Mouse (Mus musculus) heart, embryonic 16.5 days (tissue): ENCODE data around the gene Vstm4. TPM values are rescaled to one million over a fixed set of nuclear protein-coding genes. Genes with fewer than 3 reads are reported as not detected.

Source experiments
- ATAC-seq: fragments of 200-750 bp; cut with Nextera tagmentation; replicated peaks from 2 replicates; pipeline ENCODE4 v1.8.0; 2017; ENCODE audit warnings: moderate number of reproducible peaks; ENCODE audit not compliant: insufficient read depth, low FRiP score; ENCODE audit errors: extremely low read depth
- H3K27ac ChIP-seq: fragments of 300-500 bp; sonication (generic); 2 replicates; pipeline ENCODE4 v1.5.1; 2014; ENCODE audit warnings: mild to moderate bottlenecking, low read length, control low read depth, moderate library complexity
- H3K27me3 ChIP-seq: fragments of 300-500 bp; sonication (generic); 2 replicates; pipeline ENCODE4 v1.6.1; 2014; ENCODE audit warnings: low read length, mixed read lengths; ENCODE audit not compliant: control insufficient read depth, insufficient read depth
- H3K36me3 ChIP-seq: fragments of 300-500 bp; sonication (generic); 2 replicates; pipeline ENCODE4 v1.6.1; 2014; ENCODE audit not compliant: control insufficient read depth, insufficient read depth
- H3K4me1 ChIP-seq: fragments of 300-500 bp; sonication (generic); 2 replicates; pipeline ENCODE4 v1.6.1; 2014; ENCODE audit warnings: low read length, mixed read lengths; ENCODE audit not compliant: control insufficient read depth, insufficient read depth
- H3K4me2 ChIP-seq: fragments of 300-500 bp; sonication (generic); 2 replicates; pipeline ENCODE4 v1.6.1; 2014; ENCODE audit warnings: low read depth, mild to moderate bottlenecking, control low read depth, low read length
- H3K4me3 ChIP-seq: fragments of 300-500 bp; sonication (generic); 2 replicates; pipeline ENCODE4 v1.5.1; 2014; ENCODE audit warnings: mild to moderate bottlenecking, control low read depth, low read length
- H3K9ac ChIP-seq: fragments of 300-500 bp; sonication (generic); 2 replicates; pipeline ENCODE4 v1.6.1; 2014; ENCODE audit warnings: low read length, control low read depth
- H3K9me3 ChIP-seq: fragments of 300-500 bp; sonication (generic); replicated peaks from 2 replicates; pipeline ENCODE4 v1.6.1; 2016; ENCODE audit warnings: low read length; ENCODE audit not compliant: control insufficient read depth
- WGBS: fragments of 180-500 bp; shearing (Covaris S2); extraction: QIAGEN DNeasy Blood & Tissue Kit; methylation state at CpG from one replicate; pipeline ENCODE4 v1.1.7; 2014; 5-methylcytosine and 5-hydroxymethylcytosine counted together
- polyA plus RNA-seq: library from polyadenylated mRNA; unstranded; fragments of >200 nt; fragmentation: Nextera tagmentation; extraction: Ambion mirVana; gene quantifications from 2 replicates; pipeline ENCODE4 v1.2.1, GENCODE M21; 2015

Vstm4 gene
- polyA plus RNA-seq, 1 experiment from 2014 or later = 24.1 TPM

DNA sequence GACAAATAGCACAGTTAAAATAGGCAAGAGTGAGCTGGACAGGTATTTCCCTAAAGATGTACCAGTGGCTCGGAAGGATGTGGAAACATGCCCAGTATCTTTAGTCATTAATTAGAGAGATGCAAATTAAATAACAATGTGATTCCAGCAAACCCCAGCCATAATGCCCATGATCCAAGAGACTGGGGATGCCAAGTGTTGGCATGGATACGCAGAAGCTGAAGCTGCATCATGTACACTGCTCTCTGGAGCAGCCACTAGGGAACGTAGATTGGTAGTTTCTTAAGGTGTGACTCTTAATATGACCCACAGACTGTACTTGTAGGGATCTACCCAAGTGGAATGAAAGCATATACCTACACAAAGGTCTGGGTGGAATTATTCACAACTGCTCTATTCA lies 50.0 kb downstream of the Vstm4 start:
- H3K4me2 ChIP-seq = no peak overlapping the region
- H3K9me3 ChIP-seq = no peaks in the 10 kb centered on the region
- no peak for ATAC-seq
- no peak overlapping the region for H3K27ac ChIP-seq
- H3K27me3 ChIP-seq = no peaks in the 10 kb centered on the region
- 92% methylated on average over 3 of the region's 3 CpGs for WGBS
- H3K9ac ChIP-seq = no peak overlapping the region
- H3K4me3 ChIP-seq = no peak overlapping the region
- peaks cover 3% of the 10 kb centered on the region; the same call in 1 of the 2 replicates for H3K4me1 ChIP-seq
- no peaks in the 10 kb centered on the region; the same call in 1 of the 2 replicates for H3K36me3 ChIP-seq

DNA sequence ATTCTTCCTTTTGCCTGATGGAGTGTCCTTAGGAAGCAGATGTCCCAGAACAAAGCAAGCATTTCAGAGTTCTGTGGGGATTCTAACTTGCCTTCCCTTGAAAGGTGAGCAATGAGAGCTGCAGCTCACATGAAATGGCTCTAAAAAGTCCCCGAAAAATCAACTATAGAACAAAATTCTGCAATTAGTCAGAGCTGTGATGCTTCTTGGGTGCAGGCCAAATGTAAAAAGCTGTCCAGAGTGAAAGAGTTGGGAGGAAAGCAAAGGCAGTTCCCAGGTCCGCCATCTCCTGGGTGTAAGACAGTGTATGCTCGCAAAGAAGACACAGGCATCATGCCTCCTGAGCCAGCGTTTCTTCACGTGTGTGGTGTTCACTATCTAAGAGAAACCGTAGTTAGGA lies 52.6 kb downstream of the Vstm4 start:
- H3K4me3 ChIP-seq = no peak overlapping the region
- no peaks in the 10 kb centered on the region for H3K4me1 ChIP-seq
- H3K27me3 ChIP-seq = no peaks in the 10 kb centered on the region
- H3K36me3 ChIP-seq = no peaks in the 10 kb centered on the region
- no peak overlapping the region for H3K4me2 ChIP-seq
- H3K9me3 ChIP-seq = no peaks in the 10 kb centered on the region
- no peak overlapping the region for H3K9ac ChIP-seq
- WGBS = 83% methylated on average over 6 of the region's 6 CpGs
- ATAC-seq = no peak
- no peak overlapping the region for H3K27ac ChIP-seq

DNA sequence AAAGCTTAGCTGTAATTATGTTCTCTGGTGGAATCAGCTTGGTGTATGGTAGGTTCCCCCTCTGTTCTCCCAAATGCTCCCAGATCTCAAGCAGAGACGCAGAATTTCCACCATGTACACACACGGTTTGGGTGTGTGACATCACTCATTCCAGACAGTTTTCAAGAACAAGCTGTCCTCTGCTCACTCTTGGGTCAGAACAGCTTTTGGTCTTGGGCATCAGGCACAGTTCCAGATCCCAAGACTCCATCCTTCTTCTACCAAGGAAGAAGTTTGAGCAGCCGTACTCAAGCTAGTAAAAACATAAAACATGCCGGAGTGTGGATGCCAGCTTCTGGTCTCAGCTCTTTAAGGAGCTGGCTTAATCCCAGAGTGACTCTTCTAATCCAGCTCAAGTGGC lies 54.6 kb downstream of the Vstm4 start:
- Histone ChIP-seq H3K9me3 (no peaks in the 10 kb centered on the region), H3K4me3 (no peak overlapping the region), H3K9ac (no peak overlapping the region), H3K27ac (no peak overlapping the region), H3K4me2 (no peak overlapping the region), H3K27me3 (no peaks in the 10 kb centered on the region), H3K36me3 (no peaks in the 10 kb centered on the region), H3K4me1 (no peaks in the 10 kb centered on the region; the same call in 1 of the 2 replicates)
- WGBS = 85% methylated on average over 4 of the region's 4 CpGs
- ATAC-seq = no peak

DNA sequence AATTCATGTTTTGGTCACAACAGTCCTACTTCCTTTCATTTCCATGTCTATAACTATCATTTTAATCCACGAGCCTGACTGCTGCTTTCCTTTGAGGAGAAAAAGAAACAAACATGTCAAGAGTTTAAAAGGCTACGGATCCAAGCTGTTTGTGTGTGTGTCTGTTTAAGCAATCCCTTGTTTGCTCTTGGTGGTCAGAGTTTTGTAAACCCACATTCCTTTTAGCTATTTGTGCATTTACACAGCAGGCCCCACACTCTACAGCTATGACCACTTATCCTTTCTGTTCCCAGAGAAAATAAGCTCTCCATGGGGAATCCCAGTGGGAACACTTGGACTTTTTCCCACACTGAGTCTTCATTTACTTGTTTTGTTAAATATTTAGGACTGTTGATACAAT lies 58.8 kb downstream of the Vstm4 start:
- 59% methylated on average over 2 of the region's 2 CpGs for WGBS
- ATAC-seq = no peak

DNA sequence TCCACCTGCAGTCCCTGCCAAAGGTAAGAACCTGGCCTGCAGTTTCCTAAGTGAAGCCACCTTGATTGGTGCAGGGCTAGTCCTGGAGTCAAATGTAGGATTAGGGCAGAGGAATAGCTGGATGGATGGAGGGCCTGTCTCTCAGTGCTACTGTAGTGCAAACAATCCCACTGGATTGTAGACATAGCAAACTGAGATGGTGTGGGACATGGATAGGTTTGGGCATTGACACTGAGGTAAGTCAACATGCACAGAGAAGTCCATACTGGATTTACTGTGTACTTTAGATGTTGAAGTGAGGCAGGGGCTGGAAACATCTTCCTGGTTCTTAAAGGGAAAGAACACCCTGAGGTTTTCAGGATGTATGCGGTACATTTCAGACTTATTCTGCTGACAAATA lies 61.4 kb downstream of the Vstm4 start:
- WGBS = 87% methylated on average over 1 of the region's 1 CpGs
- Histone ChIP-seq H3K27me3 (no peaks in the 10 kb centered on the region), H3K27ac (no peak overlapping the region), H3K9me3 (no peaks in the 10 kb centered on the region), H3K4me3 (no peak overlapping the region), H3K4me1 (no peaks in the 10 kb centered on the region; the same call in 1 of the 2 replicates), H3K9ac (no peak overlapping the region), H3K4me2 (no peak overlapping the region), H3K36me3 (0 out of 2 replicates have a peak, but pooled peaks cover 6% of the 10 kb centered on the region)
- ATAC-seq = no peak

More for the DNA sequence above, 58.8 kb downstream of the Vstm4 start:
- Histone ChIP-seq H3K4me1 (no peaks in the 10 kb centered on the region; the same call in 1 of the 2 replicates), H3K4me3 (no peak overlapping the region), H3K36me3 (0 out of 2 replicates have a peak, but pooled peaks cover 6% of the 10 kb centered on the region), H3K27me3 (no peaks in the 10 kb centered on the region), H3K27ac (no peak overlapping the region; the same call in 1 of the 2 replicates), H3K9me3 (no peaks in the 10 kb centered on the region), H3K9ac (no peak overlapping the region), H3K4me2 (no peak overlapping the region)

DNA sequence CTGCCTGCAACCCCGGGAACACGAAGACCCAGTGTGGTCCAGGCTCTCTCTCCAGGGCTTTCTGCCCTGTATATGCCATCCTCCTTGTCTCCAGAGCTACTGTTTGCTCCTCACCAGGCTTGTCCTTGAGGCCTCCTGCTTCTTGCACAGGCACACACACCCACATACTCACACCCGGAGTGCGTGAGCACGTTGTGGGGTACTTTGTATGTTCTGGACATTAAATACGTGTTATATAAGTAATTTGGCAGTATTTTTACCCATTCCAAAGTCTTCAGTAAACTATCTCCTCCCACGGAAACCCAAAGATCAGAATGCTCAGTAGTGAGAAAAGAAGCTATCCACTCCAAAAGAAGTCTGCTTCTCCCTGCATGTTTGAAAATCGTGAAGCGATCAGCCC lies 67.3 kb downstream of the Vstm4 start:
- Histone ChIP-seq H3K4me1 (no peaks in the 10 kb centered on the region), H3K9ac (no peak overlapping the region), H3K9me3 (no peaks in the 10 kb centered on the region), H3K4me3 (no peak overlapping the region), H3K36me3 (no peaks in the 10 kb centered on the region), H3K27me3 (no peaks in the 10 kb centered on the region), H3K4me2 (no peak overlapping the region), H3K27ac (no peak overlapping the region)
- no peak for ATAC-seq
- 84% methylated on average over 9 of the region's 9 CpGs for WGBS

DNA sequence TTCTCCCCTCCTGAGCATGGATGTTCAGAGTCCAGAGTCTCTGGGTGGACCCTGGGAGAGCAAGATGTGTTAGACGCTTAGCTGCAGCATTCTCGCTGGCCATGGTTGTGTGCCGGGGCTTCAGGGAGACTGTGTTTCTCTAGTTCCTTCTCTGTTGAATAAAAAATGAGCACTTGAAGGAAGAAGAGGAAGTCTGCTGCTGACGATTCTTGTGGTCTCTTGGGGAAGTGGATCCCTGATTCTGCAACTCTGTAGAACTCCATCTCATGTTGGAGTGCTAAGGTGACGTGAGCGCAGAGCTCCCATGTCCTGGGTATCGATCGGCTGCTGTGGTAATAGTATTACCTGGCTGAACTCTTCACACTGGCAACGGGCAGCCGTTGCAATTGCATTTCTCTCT lies 75.2 kb downstream of the Vstm4 start:
- no peak overlapping the region for H3K27ac ChIP-seq
- no peak for ATAC-seq
- no peaks in the 10 kb centered on the region for H3K4me1 ChIP-seq
- H3K36me3 ChIP-seq = no peaks in the 10 kb centered on the region
- no peak overlapping the region for H3K4me2 ChIP-seq
- 77% methylated on average over 10 of the region's 10 CpGs for WGBS
- no peak overlapping the region for H3K4me3 ChIP-seq
- H3K9ac ChIP-seq = no peak overlapping the region
- H3K9me3 ChIP-seq = no peaks in the 10 kb centered on the region
- no peaks in the 10 kb centered on the region for H3K27me3 ChIP-seq

DNA sequence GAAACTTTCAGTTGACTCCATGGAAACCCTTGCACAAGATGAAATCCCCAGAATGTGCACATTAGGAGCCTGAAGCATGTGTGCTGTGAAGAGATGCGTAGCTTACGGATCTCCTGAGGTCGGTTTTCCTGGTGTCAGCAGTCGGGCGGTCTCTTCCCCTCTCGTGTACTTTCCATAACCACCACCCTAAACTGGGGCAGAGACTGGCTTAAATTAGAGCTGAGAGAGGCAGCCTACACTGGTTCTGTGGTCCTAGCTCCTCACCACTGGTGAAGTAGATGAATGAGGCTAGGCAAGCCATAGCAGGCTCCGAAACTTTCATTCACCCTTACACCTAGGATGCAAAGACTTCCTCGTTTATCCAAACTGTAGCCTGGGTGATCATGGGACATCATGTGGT lies 75.7 kb downstream of the Vstm4 start:
- no peak for ATAC-seq
- Histone ChIP-seq H3K4me2 (no peak overlapping the region), H3K9me3 (no peaks in the 10 kb centered on the region), H3K9ac (no peak overlapping the region), H3K36me3 (no peaks in the 10 kb centered on the region), H3K4me1 (no peaks in the 10 kb centered on the region), H3K27me3 (no peaks in the 10 kb centered on the region), H3K27ac (no peak overlapping the region), H3K4me3 (no peak overlapping the region)
- WGBS = 88% methylated on average over 8 of the region's 8 CpGs

DNA sequence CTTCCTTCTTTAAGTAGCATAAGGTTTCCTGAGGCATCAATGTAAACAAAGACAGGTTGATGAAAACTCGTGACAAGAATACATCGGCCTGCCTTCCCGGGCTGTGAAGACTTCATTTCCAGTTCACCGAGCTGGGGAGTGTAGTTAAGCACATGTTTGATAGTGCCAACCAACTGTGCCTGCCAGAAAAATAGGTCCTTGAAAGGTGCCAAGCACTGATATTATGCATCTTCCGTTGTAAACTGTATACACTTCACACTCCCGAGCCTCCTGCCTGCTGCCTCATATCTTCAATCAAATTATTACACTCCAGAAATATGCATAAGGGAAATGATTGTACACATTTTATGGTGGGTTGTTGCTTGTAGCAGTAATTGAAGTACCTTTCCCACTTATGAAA lies 77.5 kb downstream of the Vstm4 start:
- no peak for ATAC-seq
- WGBS = 67% methylated on average over 6 of the region's 6 CpGs
- no peaks in the 10 kb centered on the region for H3K4me1 ChIP-seq
- H3K4me3 ChIP-seq = no peak overlapping the region
- H3K27ac ChIP-seq = no peak overlapping the region
- H3K9ac ChIP-seq = no peak overlapping the region
- no peaks in the 10 kb centered on the region for H3K9me3 ChIP-seq
- H3K36me3 ChIP-seq = peaks cover 8% of the 10 kb centered on the region
- H3K4me2 ChIP-seq = no peak overlapping the region
- no peaks in the 10 kb centered on the region for H3K27me3 ChIP-seq

DNA sequence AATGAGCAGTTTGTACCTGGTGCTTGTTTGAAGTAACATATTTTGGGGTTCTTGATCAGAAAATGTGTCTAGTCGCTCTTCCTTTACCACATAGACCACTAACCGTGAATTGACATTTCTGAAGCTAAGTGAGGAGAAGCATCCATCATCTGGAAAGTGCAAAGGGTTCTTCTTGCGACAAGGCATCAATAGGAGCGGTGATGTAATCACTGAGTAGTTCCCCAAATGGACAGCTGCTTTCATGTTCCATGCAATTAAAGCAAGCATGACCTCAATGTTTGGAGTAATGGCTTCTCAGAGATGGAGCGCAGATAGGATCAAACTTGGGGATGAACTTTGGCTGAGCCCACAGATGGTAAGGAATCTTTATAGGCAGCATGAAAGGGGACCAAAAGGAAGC lies 82.7 kb downstream of the Vstm4 start:
- Histone ChIP-seq H3K27ac (no peak overlapping the region), H3K9me3 (no peaks in the 10 kb centered on the region), H3K36me3 (peaks cover 8% of the 10 kb centered on the region), H3K27me3 (no peaks in the 10 kb centered on the region), H3K4me1 (no peaks in the 10 kb centered on the region), H3K4me3 (no peak overlapping the region), H3K9ac (no peak overlapping the region), H3K4me2 (no peak overlapping the region)
- WGBS = 76% methylated on average over 5 of the region's 5 CpGs
- no peak for ATAC-seq
